Mouse (Mus musculus): Measurements from ENCODE around the gene Pigs. TPM values are rescaled to one million over a fixed set of nuclear protein-coding genes. Genes with fewer than 3 reads are reported as not detected.

Gene Pigs
- total and polyA plus RNA-seq, 3 experiments = 26.3 to 65.4 (median 53.1) TPM

DNA sequence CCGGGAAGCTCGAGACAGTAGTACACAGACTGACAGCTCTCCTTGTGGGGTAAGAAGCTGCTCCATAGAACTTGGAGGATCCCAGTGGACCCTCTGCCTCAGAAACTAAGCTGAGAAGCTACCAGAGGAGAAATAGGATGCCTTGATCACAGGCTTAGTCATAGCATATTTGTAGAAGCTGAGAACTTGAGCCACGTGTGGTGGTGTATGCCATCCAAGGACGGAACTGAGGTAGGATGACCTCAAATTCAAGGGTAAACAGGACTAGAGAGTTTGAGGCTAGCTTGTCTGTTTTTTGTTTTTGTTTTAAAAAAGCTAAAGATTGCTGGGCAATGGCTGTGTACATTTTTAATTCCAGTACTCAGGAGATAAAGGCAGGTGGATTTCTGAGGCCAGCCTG is 22.9 kb upstream of the Pigs start:
- Histone ChIP-seq H3K4me1 (ENCODE audit: control insufficient read depth in 1 of 2, insufficient read depth in 2 of 2) (peaks cover 2 to 53% of the 10 kb centered on the region in 2 experiments; a peak in 3 of 4 replicates), H3K36me3 (replicated peaks in 1 of 2; ENCODE audit: control insufficient read depth in 1 of 2, insufficient read depth in 1 of 2, low read length in 1 of 2) (peaks cover 42 to 60% of the 10 kb centered on the region in 2 experiments), H3K27me3 (replicated peaks) (no peaks in the 10 kb centered on the region), H3K9ac (ENCODE audit: insufficient read depth, low read depth) (no peak overlapping the region), H3K4me3 (replicated peaks in 1 of 3; ENCODE audit: low read depth in 2 of 3, low read length in 2 of 3, poor library complexity in 1 of 3) (no peak overlapping the region), H3K9me3 (replicated peaks; ENCODE audit: low read length) (no peaks in the 10 kb centered on the region), H3K27ac (ENCODE audit: insufficient read depth, low read depth) (no peak overlapping the region), H3K4me2 (ENCODE audit: insufficient read depth, low read depth, poor library complexity, severe bottlenecking) (no peak overlapping the region; the same call in 1 of the 2 replicates), H3K79me2 (replicated peaks; ENCODE audit: control insufficient read depth, extremely low read depth, insufficient read depth, poor library complexity, severe bottlenecking) (peaks cover 33% of the 10 kb centered on the region)
- TF ChIP-seq POLR2A (IDR thresholded peaks at IDR 0.05; ENCODE audit: low read depth, low read length) (no peak), RCOR1 (conservative IDR thresholded peaks at IDR 0.05; ENCODE audit: low read depth, low read length) (no peak), TBP (conservative IDR thresholded peaks at IDR 0.05; ENCODE audit: low read depth, low read length) (no peak), HCFC1 (IDR thresholded peaks at IDR 0.05; ENCODE audit: low read depth, low read length) (no peak), ZMIZ1 (IDR thresholded peaks at IDR 0.05; ENCODE audit: low read depth, low read length) (no peak), E2F4 (IDR thresholded peaks at IDR 0.05; ENCODE audit: insufficient replicate concordance, low read depth, low read length) (no peak), MXI1 (IDR thresholded peaks at IDR 0.05; ENCODE audit: low read depth, low read length) (no peak), MEF2A (IDR thresholded peaks at IDR 0.05; ENCODE audit: borderline replicate concordance, low read depth, low read length) (no peak), JUND (conservative IDR thresholded peaks at IDR 0.05; ENCODE audit: low read depth, low read length) (no peak), MAZ (IDR thresholded peaks at IDR 0.05; ENCODE audit: low read depth, low read length) (no peak), USF1 (IDR thresholded peaks at IDR 0.05; ENCODE audit: low read depth, low read length) (no peak), PAX5 (IDR thresholded peaks at IDR 0.05; ENCODE audit: low read length) (no peak), UBTF (IDR thresholded peaks at IDR 0.05; ENCODE audit: low read depth, low read length) (no peak), JUN (IDR thresholded peaks at IDR 0.05; ENCODE audit: insufficient read depth, low read depth, low read length) (no peak), NELFE (IDR thresholded peaks at IDR 0.05; ENCODE audit: low read depth, low read length) (no peak), ZC3H11A (IDR thresholded peaks at IDR 0.05; ENCODE audit: low read depth, low read length) (no peak), IRF4 (IDR thresholded peaks at IDR 0.05; ENCODE audit: low read depth, low read length) (no peak)
- in situ Hi-C loops (cut with MboI; ENCODE audit: low pct_ligation_motif_present, low pct_unique_long_range_greater_than_20kb, low sequenced_read_pairs) (no loop called here), dilution Hi-C loops (cut with MboI; ENCODE audit: extremely low pct_ligation_motif_present, extremely low pct_unique_long_range_greater_than_20kb, low sequenced_read_pairs) (no loop called here)
- no peak for DNase-seq (ENCODE audit: extremely low read depth)

DNA sequence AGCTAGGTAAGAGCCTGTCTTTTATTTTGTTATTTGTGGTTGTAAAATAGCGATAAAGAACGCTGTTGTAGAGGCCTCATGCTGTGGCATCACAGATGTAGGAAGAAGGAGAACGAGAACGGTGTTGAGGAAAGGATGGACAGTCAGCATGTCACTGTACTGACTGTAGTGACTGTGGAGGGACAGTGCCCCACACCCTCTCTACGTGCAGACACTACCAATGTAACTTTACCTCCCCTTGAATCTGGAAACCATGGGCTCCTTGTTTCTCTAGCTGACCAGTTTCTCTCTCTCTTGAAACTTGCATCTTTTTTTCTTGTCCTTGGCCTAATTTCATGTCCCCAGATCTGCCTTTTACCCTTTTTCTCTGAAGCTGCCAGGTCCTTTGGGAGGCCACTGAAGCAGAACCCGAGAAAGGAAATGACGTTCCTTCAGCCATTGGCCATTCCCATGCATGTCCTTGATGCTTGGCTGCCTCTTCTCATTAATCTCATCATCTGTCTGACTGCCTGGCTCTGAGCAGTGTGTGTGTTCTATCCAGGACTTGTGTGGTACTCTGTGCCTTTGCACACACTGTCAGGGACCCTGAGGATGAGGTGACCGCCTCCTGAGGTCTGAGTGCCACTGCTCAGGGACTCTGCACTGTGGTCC is 17.2 kb upstream of the Pigs start:
- Histone ChIP-seq H3K79me2 (replicated peaks; ENCODE audit: control insufficient read depth, extremely low read depth, insufficient read depth, poor library complexity, severe bottlenecking) (peaks cover 8% of the 10 kb centered on the region), H3K4me1 (ENCODE audit: control insufficient read depth in 1 of 2, insufficient read depth in 2 of 2) (peaks cover 4 to 33% of the 10 kb centered on the region in 2 experiments; a peak in 3 of 4 replicates), H3K36me3 (replicated peaks in 1 of 2; ENCODE audit: control insufficient read depth in 1 of 2, insufficient read depth in 1 of 2, low read length in 1 of 2) (peaks cover 62 to 88% of the 10 kb centered on the region in 2 experiments), H3K9ac (ENCODE audit: insufficient read depth, low read depth) (no peak overlapping the region), H3K27me3 (replicated peaks) (no peaks in the 10 kb centered on the region), H3K4me3 (replicated peaks in 1 of 3; ENCODE audit: low read depth in 2 of 3, low read length in 2 of 3, poor library complexity in 1 of 3) (no peak overlapping the region), H3K27ac (ENCODE audit: insufficient read depth, low read depth) (no peak overlapping the region), H3K9me3 (replicated peaks; ENCODE audit: low read length) (no peaks in the 10 kb centered on the region), H3K4me2 (ENCODE audit: insufficient read depth, low read depth, poor library complexity, severe bottlenecking) (no peak overlapping the region)
- dilution Hi-C loops (cut with MboI; ENCODE audit: extremely low pct_ligation_motif_present, extremely low pct_unique_long_range_greater_than_20kb, low sequenced_read_pairs) = no loop called here
- in situ Hi-C loops (cut with MboI; ENCODE audit: low pct_ligation_motif_present, low pct_unique_long_range_greater_than_20kb, low sequenced_read_pairs) = no loop called here
- peak; percentile 29 for DNase-seq (ENCODE audit: extremely low read depth)
- no peak for TF ChIP-seq RCOR1 (conservative IDR thresholded peaks at IDR 0.05; ENCODE audit: low read depth, low read length)
- no peak for TF ChIP-seq CHD1 (IDR thresholded peaks at IDR 0.05; ENCODE audit: low read depth, low read length)
- no peak for TF ChIP-seq ETS1 (conservative IDR thresholded peaks at IDR 0.05; ENCODE audit: low read depth, low read length)
- no peak for TF ChIP-seq MAFK (IDR thresholded peaks at IDR 0.05; ENCODE audit: insufficient replicate concordance, low read length)
- no peak for TF ChIP-seq E2F4 (IDR thresholded peaks at IDR 0.05; ENCODE audit: insufficient replicate concordance, low read depth, low read length)
- no peak for TF ChIP-seq NELFE (IDR thresholded peaks at IDR 0.05; ENCODE audit: low read depth, low read length)
- no peak for TF ChIP-seq TCF12 (IDR thresholded peaks at IDR 0.05; ENCODE audit: low read depth, low read length)
- no peak for TF ChIP-seq MXI1 (IDR thresholded peaks at IDR 0.05; ENCODE audit: low read depth, low read length)
- TF ChIP-seq IRF4 (IDR thresholded peaks at IDR 0.05; ENCODE audit: low read depth, low read length) = no peak
- TF ChIP-seq USF1 (IDR thresholded peaks at IDR 0.05; ENCODE audit: low read depth, low read length) = no peak
- TF ChIP-seq POLR2A (IDR thresholded peaks at IDR 0.05; ENCODE audit: low read depth, low read length) = no peak; the same call in 1 of the 2 replicates
- no peak for TF ChIP-seq ZNF384 (IDR thresholded peaks at IDR 0.05; ENCODE audit: low read depth, low read length)
- no peak for TF ChIP-seq TBP (conservative IDR thresholded peaks at IDR 0.05; ENCODE audit: low read depth, low read length)

Measured in CH12.LX (cell line).